Mouse (Mus musculus) inflammation-experienced regulatory T-cells, adult 16 weeks (primary cell): ENCODE data around the gene Smim13. TPM values are rescaled to one million over a fixed set of nuclear protein-coding genes. Genes with fewer than 3 reads are reported as not detected.

ENCODE experiments used
- polyA plus RNA-seq: library from polyadenylated mRNA; unstranded; fragments of 100-300 nt; shearing (Covaris generic); gene quantifications from one replicate; pipeline ENCODE4 v1.2.1, GENCODE M21; 2017

Smim13 gene
- polyA plus RNA-seq, result 2.3 TPM

GRCm38 (mm10) chr13:41249538-41250317 is at the start of gene Smim13:
Smim13 (plus strand) TSS chr13:41249844.

GRCm38 (mm10) chr13:41220304-41220834 is 29.3 kb upstream of the Smim13 start, which contains the start of gene Elovl2:
Elovl2 (minus strand) TSS chr13:41220405.

GRCm38 (mm10) chr13:41273927-41274650 is 24.4 kb downstream of the Smim13 start, which contains the start of gene Gm17364:
Gm17364 (minus strand) TSS chr13:41273977.

Other genes starting within 250 kb of the Smim13 start
- 104 TPM for gene Pak1ip1, start 248.8 kb upstream of the Smim13 start, polyA plus RNA-seq
- 195 TPM for gene Tmem14c, start 233.6 kb upstream of the Smim13 start, polyA plus RNA-seq
- gene Mak, start 170.1 kb upstream of the Smim13 start, polyA plus RNA-seq, result not detected
- not detected for gene Gcm2, start 138.8 kb upstream of the Smim13 start, polyA plus RNA-seq
- 0.32 TPM for gene Sycp2l, start 135.5 kb upstream of the Smim13 start, polyA plus RNA-seq
- gene Elovl2, start 29.4 kb upstream of the Smim13 start, polyA plus RNA-seq, result not detected
- gene Gm17364, start 24.1 kb downstream of the Smim13 start, polyA plus RNA-seq, result not detected
- 176 TPM for gene Nedd9, start 237.5 kb downstream of the Smim13 start, polyA plus RNA-seq